8 mouse cellular contexts compared by ENCODE assay signal in genomic region chr2:176708051-176708450, GRCm38 (mm10). TPM values are rescaled to one million over a fixed set of nuclear protein-coding genes. Genes with fewer than 3 reads are reported as not detected.
DNase-seq lines count a peak whose midpoint lies in the region; ATAC-seq and TF ChIP-seq lines count a peak whose summit lies in the region.
"Not testable (repeated sequence)": the region's sequence is repeated elsewhere in the genome, so short reads cannot be mapped to it uniquely, and the experiment has no call there.

Gm14305 (plus strand) TSS chr2:176708328.

- H3K9ac ChIP-seq in forebrain, embryonic 15.5 days (replicated peaks) = peak within 1 kb of the TSS; percentile 32; the same call in 1 of the 2 replicates
- peak within 1 kb of the TSS; percentile 40; the same call in 1 of the 2 replicates for H3K9ac ChIP-seq in heart, postnatal 0 days (replicated peaks; ENCODE audit: low read depth, low read length)
- H3K9ac ChIP-seq in kidney, embryonic 15.5 days = peak within 1 kb of the TSS; percentile 38

- not testable (repeated sequence) for TF ChIP-seq EP300 in heart, postnatal 0 days (IDR thresholded peaks at IDR 0.05; ENCODE audit: low read depth)

- not testable (repeated sequence) for ATAC-seq in forebrain, embryonic 15.5 days (replicated peaks); heart, postnatal 0 days (ENCODE audit: insufficient read depth, low read depth); kidney, embryonic 15.5 days (replicated peaks; ENCODE audit: low FRiP score)

- H3K27ac ChIP-seq in forebrain, embryonic 15.5 days (replicated peaks); heart, postnatal 0 days (ENCODE audit: low read depth): not testable (repeated sequence)
- H3K27ac ChIP-seq in kidney, embryonic 15.5 days = peak within 1 kb of the TSS; percentile 58; the same call in 1 of the 2 replicates

- WGBS in forebrain, embryonic 15.5 days = 0% methylated on average over 1 of the region's 6 CpGs
- WGBS in heart, postnatal 0 days = 20% methylated on average over 1 of the region's 6 CpGs
- 0% methylated on average over 3 of the region's 6 CpGs for WGBS in kidney, embryonic 15.5 days

- peak within 1 kb of the TSS; percentile 46 for H3K4me3 ChIP-seq in forebrain, embryonic 15.5 days
- H3K4me3 ChIP-seq in heart, postnatal 0 days (ENCODE audit: low read depth, low read length) = peak within 1 kb of the TSS; percentile 50
- H3K4me3 ChIP-seq in kidney, embryonic 15.5 days (replicated peaks) = peak within 1 kb of the TSS; percentile 52

- H3K36me3 ChIP-seq in forebrain, embryonic 15.5 days; heart, postnatal 0 days (replicated peaks; ENCODE audit: control insufficient read depth, insufficient read depth, low read length); kidney, embryonic 15.5 days: not testable (repeated sequence)

- H3K9me3 ChIP-seq in forebrain, embryonic 15.5 days; heart, postnatal 0 days (replicated peaks; ENCODE audit: control insufficient read depth, low read length); kidney, embryonic 15.5 days (replicated peaks): not testable (repeated sequence)

- peak; percentile 11 for DNase-seq in cerebellum, adult 11 months
- DNase-seq in heart, postnatal 0 days (ENCODE audit: low spot score) = not testable (repeated sequence)
- DNase-seq in left cerebral cortex, postnatal 25 days (ENCODE audit: low spot score in 2 of 2) = peak; percentile 13 to 50
- peak; percentile 46 for DNase-seq in lung, postnatal 36 days
- DNase-seq in ovary, postnatal 36 days (ENCODE audit: low spot score) = peak; percentile 9
- DNase-seq in urinary bladder, adult 2 months (ENCODE audit: low spot score) = peak; percentile 21

- intact Hi-C loops in left cerebral cortex, postnatal 25 days (cut with DNase I) = not testable (repeated sequence)

- H3K4me1 ChIP-seq in forebrain, embryonic 15.5 days; heart, postnatal 0 days (ENCODE audit: control insufficient read depth, insufficient read depth); kidney, embryonic 15.5 days: not testable (repeated sequence)

- TF ChIP-seq CTCF in heart, postnatal 0 days (IDR thresholded peaks at IDR 0.05; ENCODE audit: low read depth) = not testable (repeated sequence)

- peak within 1 kb of the TSS; percentile 38 for H3K4me2 ChIP-seq in forebrain, embryonic 15.5 days (replicated peaks)
- peak within 1 kb of the TSS; percentile 49 for H3K4me2 ChIP-seq in heart, postnatal 0 days (ENCODE audit: low read depth, low read length)
- H3K4me2 ChIP-seq in kidney, embryonic 15.5 days = peak within 1 kb of the TSS; percentile 53

- H3K27me3 ChIP-seq in forebrain, embryonic 15.5 days; heart, postnatal 0 days (ENCODE audit: control insufficient read depth, insufficient read depth, low read length); kidney, embryonic 15.5 days: not testable (repeated sequence)

RNA-seq across cellular contexts. Expression of gene Gm14305, which starts in this region (rescaled TPM):
- polyA plus RNA-seq in forebrain, embryonic 15.5 days (2015; fragmentation: Nextera tagmentation; extraction: Ambion mirVana) = 33.5 and 40.2 TPM in 2 replicates
- total RNA-seq in heart, postnatal 0 days (2014; rRNA removed; ENCODE audit: low replicate concordance) = 17.0 and 21.6 TPM in 2 replicates
- 20.0 and 21.7 TPM in 2 replicates for polyA plus RNA-seq in heart, postnatal 0 days (2015; fragmentation: Nextera tagmentation; extraction: Ambion mirVana)
- polyA plus RNA-seq in kidney, embryonic 15.5 days (2015; fragmentation: Nextera tagmentation; extraction: Ambion mirVana) = 23.1 and 25.7 TPM in 2 replicates
- 10 to 100 TPM; 30.3 to 31.0 TPM for total RNA-seq in left cerebral cortex, postnatal 25 days (2021)
- 22.7 and 28.7 TPM in 2 replicates for polyA plus RNA-seq in urinary bladder, adult 2 months (2012; rRNA removed)
